Mouse (Mus musculus): ENCODE data around the gene Rfx5.
"Not testable (repeated sequence)": the region's sequence is repeated elsewhere in the genome, so short reads cannot be mapped to it uniquely, and the experiment has no call there.

The Rfx5 gene

GRCm38 (mm10) chr3:94936147-94936546 is 17.7 kb upstream of the Rfx5 start:
- DNase-seq: not testable (repeated sequence)

DNA sequence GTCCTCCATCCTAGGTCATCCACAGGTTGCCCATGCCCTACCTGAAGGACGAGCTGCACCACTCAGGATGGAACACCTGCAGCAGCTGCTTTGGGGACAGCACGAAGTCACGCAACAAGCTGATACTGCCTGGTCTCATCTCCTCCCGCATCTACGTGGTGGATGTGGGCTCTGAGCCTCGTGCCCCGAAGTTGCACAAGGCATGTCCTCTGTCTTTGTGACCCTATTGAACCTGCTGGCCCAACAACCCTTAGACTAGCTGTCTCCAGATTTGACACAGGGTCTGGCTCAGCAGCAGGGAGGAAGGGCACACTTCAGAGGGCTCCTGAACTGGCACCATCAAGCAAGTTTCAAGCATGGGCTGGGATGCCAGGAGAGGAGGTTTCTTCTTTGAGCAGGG is 16.7 kb upstream of the Rfx5 start:
- DNase-seq: not testable (repeated sequence)

DNA sequence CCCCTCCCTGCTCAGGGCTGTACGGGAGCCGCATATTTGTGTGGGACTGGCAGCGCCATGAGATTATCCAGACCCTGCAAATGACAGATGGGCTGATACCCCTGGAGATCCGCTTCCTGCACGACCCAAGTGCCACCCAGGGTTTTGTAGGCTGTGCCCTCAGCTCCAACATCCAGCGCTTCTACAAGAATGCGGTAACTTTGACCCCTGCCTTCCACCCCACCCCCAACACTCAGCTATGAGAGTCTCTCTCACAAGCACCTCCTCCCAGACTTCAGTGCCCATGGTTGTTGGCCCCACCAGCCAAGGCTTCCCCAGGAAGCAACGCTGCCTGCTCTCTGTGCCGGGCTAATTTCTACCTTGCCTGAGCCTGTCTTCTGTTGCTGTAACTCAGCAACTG is 13.8 kb upstream of the Rfx5 start:
- peak; percentile 58 to 59 for DNase-seq

DNA sequence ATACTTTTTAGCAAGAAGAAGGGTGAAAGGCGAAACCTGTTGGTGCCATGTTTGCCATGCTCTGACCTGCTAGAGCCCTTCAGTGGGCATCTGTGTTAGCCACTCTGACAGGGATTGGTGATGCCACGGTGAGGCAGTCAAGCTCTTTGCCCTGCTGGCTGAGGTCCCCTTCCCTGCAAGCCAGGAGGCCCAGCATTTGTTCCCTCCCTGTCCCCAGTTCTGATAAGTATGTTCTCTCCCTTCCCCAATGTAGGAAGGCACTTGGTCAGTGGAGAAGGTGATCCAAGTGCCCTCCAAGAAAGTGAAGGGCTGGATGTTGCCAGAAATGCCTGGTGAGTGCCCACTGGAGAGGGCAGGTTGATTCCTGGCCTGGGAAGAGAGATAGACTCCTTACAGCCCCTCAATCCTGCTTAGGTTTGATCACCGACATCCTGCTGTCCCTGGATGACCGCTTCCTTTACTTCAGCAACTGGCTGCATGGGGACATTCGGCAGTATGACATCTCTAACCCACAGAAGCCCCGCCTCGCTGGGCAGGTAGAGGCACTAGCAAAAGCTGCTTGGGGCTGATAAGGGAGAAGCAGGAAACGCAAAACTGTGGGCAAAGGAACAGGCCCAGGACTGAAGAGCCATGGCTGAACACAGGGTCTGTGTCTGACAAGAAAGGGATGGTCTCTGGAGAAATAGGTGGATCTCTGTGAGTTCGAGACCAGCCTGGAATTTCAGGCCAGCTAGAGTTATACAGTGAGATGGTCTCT is 11.5 kb upstream of the Rfx5 start:
- not testable (repeated sequence) for DNase-seq

DNA sequence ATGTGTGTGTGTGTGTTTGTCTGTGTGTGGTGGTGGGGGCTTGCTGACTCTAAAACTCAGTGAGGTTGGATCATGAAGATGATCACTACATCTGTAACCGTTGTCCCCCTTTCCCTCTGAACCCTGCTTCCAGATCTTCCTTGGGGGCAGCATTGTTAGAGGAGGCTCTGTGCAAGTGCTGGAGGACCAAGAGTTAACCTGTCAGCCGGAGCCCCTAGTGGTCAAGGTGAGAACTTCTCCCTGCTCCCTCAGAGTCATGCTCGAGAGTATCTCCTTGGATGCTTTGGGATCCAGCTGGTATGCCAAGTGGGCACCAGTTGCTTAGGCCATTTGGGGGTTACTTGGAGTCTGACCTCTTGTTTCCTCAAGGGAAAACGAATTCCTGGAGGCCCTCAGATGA is 10.2 kb upstream of the Rfx5 start:
- DNase-seq: not testable (repeated sequence)

DNA sequence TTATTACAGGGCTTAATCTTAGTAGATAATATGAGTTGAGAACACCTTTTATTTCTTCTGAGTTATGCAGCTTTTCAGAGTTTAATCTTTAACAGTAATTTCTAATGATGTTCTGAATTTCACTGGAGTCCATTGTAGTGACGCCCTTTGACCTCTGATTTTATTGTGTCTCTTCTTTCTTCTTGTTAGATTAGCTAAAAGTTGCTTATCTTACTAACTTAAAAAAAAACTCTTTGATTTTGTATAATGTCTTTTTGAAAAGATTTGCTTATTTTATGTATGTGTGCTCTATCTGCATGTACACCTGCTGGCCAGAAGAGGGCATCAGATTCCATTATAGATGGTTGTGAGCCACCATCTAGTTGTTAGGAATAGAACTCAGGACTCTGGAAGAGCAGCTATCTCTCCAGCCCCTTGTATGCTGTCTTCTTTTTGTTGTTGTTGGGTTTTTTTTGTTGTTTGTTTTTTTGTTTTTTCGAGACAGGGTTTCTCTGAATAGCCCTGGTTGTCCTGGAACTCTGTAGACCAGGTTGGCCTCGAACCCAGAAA is 5.7 kb upstream of the Rfx5 start:
- DNase-seq: no peak

- DNase-seq: peak; percentile 82 to 83
Measured at GRCm38 (mm10) chr3:94949645-94950044, 4.2 kb upstream of the Rfx5 start.

GRCm38 (mm10) chr3:94952806-94953205 is 1.1 kb upstream of the Rfx5 start:
- DNase-seq: peak in 1 of 2 experiments; percentile 63

- DNase-seq: no peak
Measured at GRCm38 (mm10) chr3:94953384-94953763, 501 bp upstream of the Rfx5 start.

DNA sequence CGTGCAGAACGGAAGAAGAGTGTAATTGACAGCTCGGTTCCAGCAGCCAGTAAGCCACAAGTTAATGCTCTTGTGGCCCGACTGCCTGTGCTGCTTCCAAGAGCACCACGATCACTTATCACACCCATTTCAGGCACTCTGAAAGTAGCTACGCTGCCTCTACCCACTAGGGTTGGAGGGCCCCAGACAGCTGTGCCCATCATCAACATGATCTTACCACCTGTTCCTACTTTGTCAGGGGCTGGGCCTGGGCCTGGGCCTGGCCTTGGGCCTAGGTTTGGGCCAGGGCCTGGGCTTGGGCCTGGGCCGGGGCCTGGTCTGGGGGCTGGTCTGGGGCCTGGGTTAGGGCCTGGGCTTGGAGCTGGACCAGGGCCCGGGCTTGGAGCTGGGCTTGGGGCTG is 4.4 kb downstream of the Rfx5 start:
- DNase-seq: no peak

DNA sequence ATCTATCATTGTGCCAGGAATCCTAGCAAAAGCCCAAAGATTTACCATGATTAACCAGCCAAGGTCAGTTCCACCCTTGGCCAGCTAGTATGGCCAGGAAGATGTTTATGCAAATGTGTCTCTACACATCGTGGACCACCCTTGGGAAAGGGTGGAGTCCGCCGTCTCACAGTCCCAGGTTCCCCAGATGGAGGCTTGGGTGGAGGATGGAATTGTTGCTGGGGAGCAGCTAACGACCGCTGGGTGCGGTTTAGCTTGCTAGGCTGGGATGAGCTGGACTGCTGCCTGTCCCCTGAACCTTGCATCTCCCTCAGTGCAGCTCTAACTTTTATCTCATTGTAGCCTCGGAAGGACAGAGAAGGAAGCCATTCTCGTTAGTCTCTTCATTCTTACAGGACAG is 6.0 kb downstream of the Rfx5 start:
- DNase-seq: no peak

DNA sequence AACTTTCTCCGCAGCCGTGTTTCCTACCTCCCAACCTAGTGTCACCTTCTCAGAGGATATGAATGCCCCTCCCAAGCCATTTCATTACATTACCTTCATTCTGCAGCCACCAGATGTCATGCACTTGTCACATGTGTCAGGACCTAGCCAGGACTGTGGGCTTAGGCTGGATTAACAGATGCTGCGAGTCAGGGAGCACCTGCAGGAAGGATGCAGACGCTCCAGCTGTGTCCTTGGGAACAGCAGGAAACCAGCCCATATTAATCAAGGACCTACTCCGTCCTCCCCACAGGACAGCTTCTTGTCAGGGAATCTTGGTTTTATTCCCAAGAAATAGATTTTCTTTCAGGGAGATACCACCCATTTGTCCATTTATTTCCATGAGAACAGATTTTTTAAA is 6.4 kb downstream of the Rfx5 start:
- no peak for DNase-seq

- DNase-seq: no peak
Measured at GRCm38 (mm10) chr3:94964989-94965388, 11.1 kb downstream of the Rfx5 start.

GRCm38 (mm10) chr3:94965878-94966277 is 12.0 kb downstream of the Rfx5 start:
- no peak for DNase-seq

GRCm38 (mm10) chr3:94972552-94972951 is 18.7 kb downstream of the Rfx5 start:
- no peak for DNase-seq

GRCm38 (mm10) chr3:94973620-94974019 is 19.7 kb downstream of the Rfx5 start:
- DNase-seq: no peak

GRCm38 (mm10) chr3:94974026-94974527 is 20.2 kb downstream of the Rfx5 start:
- DNase-seq: no peak

- DNase-seq: peak; percentile 83 to 89
Measured at GRCm38 (mm10) chr3:94974528-94975422, 20.9 kb downstream of the Rfx5 start, which contains the start of gene Pi4kb. TSS of gene Pi4kb (plus strand) at chr3:94974731.

DNA sequence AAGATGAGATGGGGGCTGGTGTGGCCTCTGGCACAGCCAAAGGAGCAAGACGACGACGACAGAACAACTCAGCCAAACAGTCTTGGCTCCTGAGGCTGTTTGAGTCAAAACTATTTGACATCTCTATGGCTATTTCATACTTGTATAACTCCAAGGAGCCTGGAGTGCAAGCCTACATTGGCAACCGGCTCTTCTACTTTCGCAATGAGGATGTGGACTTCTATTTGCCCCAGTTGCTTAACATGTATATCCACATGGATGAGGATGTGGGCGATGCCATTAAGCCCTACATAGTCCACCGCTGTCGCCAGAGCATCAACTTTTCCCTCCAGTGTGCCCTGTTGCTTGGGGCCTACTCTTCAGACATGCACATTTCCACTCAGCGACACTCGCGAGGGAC is 30.4 kb downstream of the Rfx5 start:
- no peak for DNase-seq

DNA sequence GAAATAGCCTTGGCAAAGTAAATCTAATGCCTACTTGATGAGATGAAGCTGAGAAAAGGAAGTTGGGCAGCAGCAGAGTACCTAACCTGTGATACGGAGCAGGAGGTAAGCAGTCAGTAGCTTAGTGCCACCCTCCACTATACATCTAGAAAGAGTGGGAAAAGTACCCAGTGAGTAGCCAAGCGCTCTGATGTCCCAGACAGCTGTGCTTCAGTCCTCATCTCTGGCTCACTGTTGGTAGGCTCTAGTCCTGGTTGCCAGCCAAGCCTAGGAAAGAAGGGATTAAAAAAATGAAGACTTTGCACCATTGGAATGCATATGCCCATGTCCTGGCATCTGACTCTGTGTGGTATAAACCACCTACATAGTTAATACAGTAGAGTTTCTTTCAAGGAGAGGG is 31.6 kb downstream of the Rfx5 start:
- peak in 1 of 2 experiments; percentile 25 for DNase-seq

DNA sequence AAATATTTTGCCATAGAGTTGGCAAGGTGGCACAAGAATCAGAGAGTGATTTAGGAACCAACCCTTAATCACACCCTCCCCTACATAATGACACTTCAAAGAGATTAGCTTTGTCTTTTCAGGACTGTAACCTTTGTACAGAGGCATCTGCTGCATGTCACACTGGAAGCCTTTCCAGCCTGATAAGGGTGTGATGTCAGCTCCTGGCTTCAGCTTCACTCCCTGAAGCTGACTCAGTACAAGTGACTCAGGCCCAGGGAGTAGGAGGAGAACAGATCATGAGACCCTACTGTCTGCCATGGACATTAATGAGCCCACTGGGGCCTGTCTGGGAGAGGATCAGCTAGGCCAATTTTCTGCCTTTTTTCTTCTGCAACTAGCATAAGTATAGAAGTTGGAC is 33.7 kb downstream of the Rfx5 start:
- peak in 1 of 2 experiments; percentile 32 for DNase-seq

GRCm38 (mm10) chr3:94989159-94989761 is 35.4 kb downstream of the Rfx5 start:
- no peak for DNase-seq

DNA sequence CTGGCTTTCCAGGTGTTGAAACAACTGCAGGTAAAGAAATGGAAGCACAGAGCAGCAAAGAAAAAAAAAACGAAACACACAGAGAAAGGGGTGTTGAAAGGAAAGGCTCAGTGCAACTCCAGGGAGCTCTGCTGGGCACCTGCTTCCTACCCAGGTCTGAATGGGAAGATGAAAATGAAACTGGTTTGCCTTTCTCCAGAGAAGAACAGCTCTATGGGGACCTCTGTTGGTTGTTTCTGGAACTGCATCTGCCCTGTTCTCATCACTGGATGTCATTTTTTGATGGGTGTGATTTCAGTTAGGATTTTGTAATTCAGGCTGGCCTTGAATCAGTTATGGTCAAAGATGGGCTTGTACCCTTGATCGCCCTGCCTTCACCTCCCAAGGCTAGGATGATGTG is 43.1 kb downstream of the Rfx5 start:
- DNase-seq: peak; percentile 52 to 85
